Mouse (Mus musculus): ENCODE results near the gene Actr8.

GRCm38 (mm10) chr14:30024387-30024786, 46.2 kb downstream of the Actr8 start:
- TF ChIP-seq CTCF (IDR thresholded peaks at IDR 0.05; ENCODE audit: low read depth) (no peak), EP300 (IDR thresholded peaks at IDR 0.05; ENCODE audit: low read depth) (no peak)

Data from liver, embryonic 14.5 days (tissue).